Mouse (Mus musculus) frontal cortex, postnatal 36 days (tissue): Measurements from ENCODE around the gene Clec2d.

Experiments used
- DNase-seq, 2 experiments: peaks; one replicate each; pipeline ENCODE4 v3.0.0; 2022; ENCODE audit warnings: low spot score in 2 of 2

The Clec2d gene

DNA sequence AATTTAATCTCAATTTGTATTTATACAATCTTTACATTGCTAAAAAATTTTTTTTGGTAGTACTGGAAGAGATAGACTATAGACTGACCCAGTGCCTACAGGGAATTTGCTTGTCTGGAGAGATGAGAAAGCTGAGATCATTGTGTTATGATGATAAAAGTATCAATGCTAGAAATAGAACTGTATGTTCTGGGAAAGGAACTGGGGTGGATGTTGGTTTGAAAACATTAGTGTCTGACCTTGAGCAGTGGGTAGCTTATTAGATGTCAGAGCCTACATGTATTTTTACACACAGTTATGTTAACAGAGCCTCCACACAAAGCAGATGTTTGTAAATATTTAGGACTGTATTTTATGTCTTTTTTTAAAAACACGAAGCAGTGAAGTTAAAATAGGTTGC is 43.7 kb downstream of the Clec2d start:
- DNase-seq = no peak

DNA sequence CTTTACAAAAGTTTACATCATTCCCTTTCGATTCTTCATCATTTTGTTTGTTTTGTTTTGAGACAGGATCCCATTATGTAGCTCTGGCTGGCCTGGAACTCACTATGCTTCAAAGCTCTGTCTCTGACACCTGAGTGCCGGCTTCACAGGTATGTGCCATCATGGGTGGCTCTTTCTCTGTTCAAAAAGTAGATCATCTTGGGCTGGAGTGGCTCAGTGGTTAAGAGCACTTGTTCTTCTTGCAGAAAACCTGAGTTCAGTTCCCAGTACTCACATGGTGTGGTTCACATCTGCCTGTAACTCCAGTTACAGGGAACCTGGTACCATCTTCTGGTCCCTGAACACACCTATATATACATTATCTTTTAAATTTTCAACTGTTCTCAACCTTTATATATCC is 44.7 kb downstream of the Clec2d start:
- no peak for DNase-seq

DNA sequence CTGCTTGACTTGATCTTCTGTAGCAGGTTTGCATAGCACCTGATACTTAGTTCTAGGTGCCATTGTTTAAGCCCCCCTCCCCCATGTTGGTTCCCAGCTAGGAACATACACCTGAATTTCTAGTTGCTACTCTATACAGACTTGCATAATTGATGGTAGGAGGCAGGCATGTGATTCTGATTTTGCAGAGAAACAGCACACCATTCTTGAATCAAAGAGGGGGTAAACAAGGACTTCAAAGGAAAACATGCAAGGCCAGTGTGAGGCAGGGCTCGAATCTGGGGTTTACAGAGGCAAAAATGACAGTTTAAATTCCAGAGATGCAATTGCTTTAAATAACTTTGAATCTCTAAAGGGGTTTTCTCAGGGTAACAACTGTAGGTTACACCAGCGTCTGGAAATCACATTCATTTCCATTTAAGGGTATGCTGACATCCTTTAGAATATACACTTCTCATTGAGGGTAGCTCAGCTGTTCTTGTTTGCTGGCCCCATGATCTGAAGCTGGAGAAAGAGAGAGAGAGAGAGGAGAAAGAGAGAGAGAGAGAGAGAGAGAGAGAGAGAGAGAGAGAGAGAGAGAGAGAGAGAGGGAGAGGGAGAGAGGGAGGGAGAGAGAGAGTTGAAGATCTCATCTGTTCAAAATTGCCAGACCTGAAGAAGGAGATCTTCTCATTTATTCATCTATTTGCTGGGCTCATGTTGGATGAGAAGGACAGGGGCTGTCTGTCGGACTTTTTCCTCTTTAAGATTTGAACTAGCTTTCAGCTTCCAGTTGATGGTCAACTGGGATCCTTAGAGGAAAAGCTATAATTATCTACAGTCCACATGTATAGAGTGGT is 48.7 kb downstream of the Clec2d start:
- no peak for DNase-seq

DNA sequence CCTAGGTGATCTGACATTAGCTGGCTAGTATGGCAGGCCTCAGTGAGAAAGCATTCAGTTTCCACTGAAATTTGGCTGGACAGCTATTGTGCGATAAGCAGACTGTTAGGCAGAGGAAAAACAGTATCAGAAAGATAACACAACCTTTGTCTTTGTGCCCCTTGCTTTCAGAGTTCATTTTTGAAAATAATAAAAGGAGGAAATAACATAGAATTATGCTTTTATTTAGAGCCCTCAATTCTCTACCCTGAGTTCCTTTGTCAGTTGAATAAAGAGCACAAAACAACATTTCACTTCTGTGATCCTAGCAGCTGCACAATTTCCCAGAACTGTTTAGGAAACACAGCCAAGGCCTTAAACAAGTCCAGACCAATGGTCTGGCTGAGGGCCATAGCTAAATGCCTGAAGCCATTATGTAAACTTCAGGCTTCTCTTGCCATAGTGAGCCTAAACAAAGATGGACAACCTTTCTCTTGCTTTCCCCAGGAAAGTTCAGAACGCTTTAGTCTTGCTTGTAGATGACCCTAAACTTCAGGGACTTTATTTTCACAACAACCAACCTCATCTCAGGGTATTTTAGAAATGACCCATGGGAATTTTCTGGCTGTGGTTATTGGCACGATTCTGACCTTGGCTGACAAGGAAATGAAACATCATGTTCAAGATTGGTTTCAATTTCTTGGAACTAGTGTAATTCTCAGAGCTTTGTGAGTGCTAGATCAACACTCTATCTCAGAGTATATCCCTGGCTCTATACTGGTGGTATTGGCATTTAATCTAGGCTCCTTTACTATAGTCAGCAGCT is 49.6 kb downstream of the Clec2d start:
- no peak for DNase-seq

GRCm38 (mm10) chr6:129232005-129232841 is 51.8 kb downstream of the Clec2d start:
- DNase-seq = no peak

GRCm38 (mm10) chr6:129232842-129233205 is 52.4 kb downstream of the Clec2d start:
- DNase-seq = no peak

GRCm38 (mm10) chr6:129233366-129233954 is 53.0 kb downstream of the Clec2d start:
- DNase-seq = no peak

GRCm38 (mm10) chr6:129233955-129234369 is 53.5 kb downstream of the Clec2d start:
- no peak for DNase-seq

GRCm38 (mm10) chr6:129234456-129235360 is 54.3 kb downstream of the Clec2d start:
- no peak for DNase-seq

- DNase-seq = no peak
Observed at GRCm38 (mm10) chr6:129235855-129236461, 55.5 kb downstream of the Clec2d start.
